Mouse (Mus musculus): ENCODE data around the gene Atad1. TPM values are rescaled to one million over a fixed set of nuclear protein-coding genes. Genes with fewer than 3 reads are reported as not detected.
"Not testable (repeated sequence)": the region's sequence is repeated elsewhere in the genome, so short reads cannot be mapped to it uniquely, and the experiment has no call there.

Atad1 gene
- polyA plus RNA-seq, 1 experiment from 2014 or later: 65.0 TPM

- no peaks in the 10 kb centered on the region for H3K9me3 ChIP-seq (ENCODE audit: control insufficient read depth, low read length)
- peaks cover 32% of the 10 kb centered on the region for H3K36me3 ChIP-seq (ENCODE audit: control insufficient read depth, insufficient read depth, low read length)
- no peaks in the 10 kb centered on the region for H3K27me3 ChIP-seq (ENCODE audit: control insufficient read depth, insufficient read depth, low read length)
- ATAC-seq (ENCODE audit: insufficient number of reproducible peaks, insufficient read depth, low FRiP score, low read depth): no peak
- peaks cover 0 to 8% of the 10 kb centered on the region in 2 experiments; a peak in 2 of 4 replicates for H3K4me1 ChIP-seq (ENCODE audit: control insufficient read depth in 2 of 2, insufficient read depth in 2 of 2, low read length in 2 of 2)
- no peak overlapping the region for H3K4me3 ChIP-seq (ENCODE audit: control insufficient read depth in 1 of 2, insufficient read depth in 1 of 2, low read depth in 1 of 2, low read length in 2 of 2)
- no peak overlapping the region for H3K27ac ChIP-seq (replicated peaks in 1 of 2; ENCODE audit: control insufficient read depth in 1 of 2, insufficient read depth in 1 of 2, low read depth in 2 of 2, low read length in 2 of 2)
- no peak overlapping the region for H3K9ac ChIP-seq (ENCODE audit: low read length)
- WGBS: 80% methylated on average over 5 of the region's 5 CpGs
- H3K4me2 ChIP-seq (ENCODE audit: low read length): no peak overlapping the region
Observed at GRCm38 (mm10) chr19:32708996-32709395, 30.6 kb downstream of the Atad1 start.

GRCm38 (mm10) chr19:32702191-32702590, 37.4 kb downstream of the Atad1 start:
- H3K4me1 ChIP-seq (ENCODE audit: control insufficient read depth in 2 of 2, insufficient read depth in 2 of 2, low read length in 2 of 2): no peaks in the 10 kb centered on the region
- no peak overlapping the region for H3K4me2 ChIP-seq (ENCODE audit: low read length)
- H3K36me3 ChIP-seq (ENCODE audit: control insufficient read depth, insufficient read depth, low read length): peaks cover 87% of the 10 kb centered on the region
- 83% methylated on average over 3 of the region's 3 CpGs for WGBS
- no peak overlapping the region for H3K9ac ChIP-seq (ENCODE audit: low read length)
- H3K27me3 ChIP-seq (ENCODE audit: control insufficient read depth, insufficient read depth, low read length): no peaks in the 10 kb centered on the region
- ATAC-seq (ENCODE audit: insufficient number of reproducible peaks, insufficient read depth, low FRiP score, low read depth): no peak
- no peak overlapping the region for H3K4me3 ChIP-seq (ENCODE audit: control insufficient read depth in 1 of 2, insufficient read depth in 1 of 2, low read depth in 1 of 2, low read length in 2 of 2)
- H3K9me3 ChIP-seq (ENCODE audit: control insufficient read depth, low read length): no peaks in the 10 kb centered on the region
- no peak overlapping the region for H3K27ac ChIP-seq (replicated peaks in 1 of 2; ENCODE audit: control insufficient read depth in 1 of 2, insufficient read depth in 1 of 2, low read depth in 2 of 2, low read length in 2 of 2)

- ATAC-seq (ENCODE audit: insufficient number of reproducible peaks, insufficient read depth, low FRiP score, low read depth): no peak
- H3K27ac ChIP-seq (replicated peaks in 1 of 2; ENCODE audit: control insufficient read depth in 1 of 2, insufficient read depth in 1 of 2, low read depth in 2 of 2, low read length in 2 of 2): no peak overlapping the region
- no peak overlapping the region for H3K4me3 ChIP-seq (ENCODE audit: control insufficient read depth in 1 of 2, insufficient read depth in 1 of 2, low read depth in 1 of 2, low read length in 2 of 2)
- no peaks in the 10 kb centered on the region for H3K9me3 ChIP-seq (ENCODE audit: control insufficient read depth, low read length)
- no peaks in the 10 kb centered on the region for H3K27me3 ChIP-seq (ENCODE audit: control insufficient read depth, insufficient read depth, low read length)
- H3K36me3 ChIP-seq (ENCODE audit: control insufficient read depth, insufficient read depth, low read length): peaks cover 93% of the 10 kb centered on the region
- no peak overlapping the region for H3K9ac ChIP-seq (ENCODE audit: low read length)
- WGBS: 88% methylated on average over 2 of the region's 2 CpGs
- H3K4me2 ChIP-seq (ENCODE audit: low read length): no peak overlapping the region
- H3K4me1 ChIP-seq (ENCODE audit: control insufficient read depth in 2 of 2, insufficient read depth in 2 of 2, low read length in 2 of 2): no peaks in the 10 kb centered on the region
Observed at GRCm38 (mm10) chr19:32696674-32697073, 42.9 kb downstream of the Atad1 start.

- no peaks in the 10 kb centered on the region for H3K27me3 ChIP-seq (ENCODE audit: control insufficient read depth, insufficient read depth, low read length)
- no peaks in the 10 kb centered on the region for H3K9me3 ChIP-seq (ENCODE audit: control insufficient read depth, low read length)
- WGBS: 63% methylated on average over 6 of the region's 6 CpGs
- H3K4me1 ChIP-seq (ENCODE audit: control insufficient read depth in 2 of 2, insufficient read depth in 2 of 2, low read length in 2 of 2): no peaks in the 10 kb centered on the region
- no peak for ATAC-seq (ENCODE audit: insufficient number of reproducible peaks, insufficient read depth, low FRiP score, low read depth)
- H3K4me3 ChIP-seq (ENCODE audit: control insufficient read depth in 1 of 2, insufficient read depth in 1 of 2, low read depth in 1 of 2, low read length in 2 of 2): no peak overlapping the region
- H3K36me3 ChIP-seq (ENCODE audit: control insufficient read depth, insufficient read depth, low read length): peaks cover 76% of the 10 kb centered on the region
- H3K9ac ChIP-seq (ENCODE audit: low read length): no peak overlapping the region
- H3K4me2 ChIP-seq (ENCODE audit: low read length): no peak overlapping the region
- H3K27ac ChIP-seq (replicated peaks in 1 of 2; ENCODE audit: control insufficient read depth in 1 of 2, insufficient read depth in 1 of 2, low read depth in 2 of 2, low read length in 2 of 2): no peak overlapping the region
Observed at GRCm38 (mm10) chr19:32689724-32690123, 49.9 kb downstream of the Atad1 start.

- WGBS: 63% methylated on average over 3 of the region's 3 CpGs
- not testable (repeated sequence) for H3K4me2 ChIP-seq (ENCODE audit: low read length); H3K4me1 ChIP-seq (ENCODE audit: control insufficient read depth in 2 of 2, insufficient read depth in 2 of 2, low read length in 2 of 2); H3K9me3 ChIP-seq (ENCODE audit: control insufficient read depth, low read length); H3K27ac ChIP-seq (replicated peaks in 1 of 2; ENCODE audit: control insufficient read depth in 1 of 2, insufficient read depth in 1 of 2, low read depth in 2 of 2, low read length in 2 of 2); ATAC-seq (ENCODE audit: insufficient number of reproducible peaks, insufficient read depth, low FRiP score, low read depth); H3K4me3 ChIP-seq (ENCODE audit: control insufficient read depth in 1 of 2, insufficient read depth in 1 of 2, low read depth in 1 of 2, low read length in 2 of 2); H3K27me3 ChIP-seq (ENCODE audit: control insufficient read depth, insufficient read depth, low read length); H3K9ac ChIP-seq (ENCODE audit: low read length)
- peaks cover 70% of the 10 kb centered on the region for H3K36me3 ChIP-seq (ENCODE audit: control insufficient read depth, insufficient read depth, low read length)
Observed at GRCm38 (mm10) chr19:32688227-32688626, 51.4 kb downstream of the Atad1 start.

GRCm38 (mm10) chr19:32687721-32688120, 51.9 kb downstream of the Atad1 start:
- Histone ChIP-seq H3K36me3 (ENCODE audit: control insufficient read depth, insufficient read depth, low read length) (peaks cover 70% of the 10 kb centered on the region), H3K4me2 (ENCODE audit: low read length) (no peak overlapping the region), H3K9ac (ENCODE audit: low read length) (no peak overlapping the region), H3K27ac (replicated peaks in 1 of 2; ENCODE audit: control insufficient read depth in 1 of 2, insufficient read depth in 1 of 2, low read depth in 2 of 2, low read length in 2 of 2) (no peak overlapping the region), H3K9me3 (ENCODE audit: control insufficient read depth, low read length) (no peaks in the 10 kb centered on the region), H3K4me3 (ENCODE audit: control insufficient read depth in 1 of 2, insufficient read depth in 1 of 2, low read depth in 1 of 2, low read length in 2 of 2) (no peak overlapping the region), H3K27me3 (ENCODE audit: control insufficient read depth, insufficient read depth, low read length) (no peaks in the 10 kb centered on the region), H3K4me1 (ENCODE audit: control insufficient read depth in 2 of 2, insufficient read depth in 2 of 2, low read length in 2 of 2) (no peaks in the 10 kb centered on the region)
- no peak for ATAC-seq (ENCODE audit: insufficient number of reproducible peaks, insufficient read depth, low FRiP score, low read depth)
- WGBS: 81% methylated on average over 5 of the region's 5 CpGs

GRCm38 (mm10) chr19:32683081-32683480, 56.5 kb downstream of the Atad1 start:
- 92% methylated on average over 5 of the region's 5 CpGs for whole genome bisulfite sequencing
- H3K4me2 ChIP-seq (ENCODE audit: low read length): no peak overlapping the region
- no peaks in the 10 kb centered on the region for H3K9me3 ChIP-seq (ENCODE audit: control insufficient read depth, low read length)
- peaks cover 79% of the 10 kb centered on the region for H3K36me3 ChIP-seq (ENCODE audit: control insufficient read depth, insufficient read depth, low read length)
- no peaks in the 10 kb centered on the region for H3K4me1 ChIP-seq (ENCODE audit: control insufficient read depth in 2 of 2, insufficient read depth in 2 of 2, low read length in 2 of 2)
- no peak overlapping the region for H3K9ac ChIP-seq (ENCODE audit: low read length)
- no peak overlapping the region for H3K4me3 ChIP-seq (ENCODE audit: control insufficient read depth in 1 of 2, insufficient read depth in 1 of 2, low read depth in 1 of 2, low read length in 2 of 2)
- H3K27ac ChIP-seq (replicated peaks in 1 of 2; ENCODE audit: control insufficient read depth in 1 of 2, insufficient read depth in 1 of 2, low read depth in 2 of 2, low read length in 2 of 2): no peak overlapping the region
- no peak for ATAC-seq (ENCODE audit: insufficient number of reproducible peaks, insufficient read depth, low FRiP score, low read depth)
- H3K27me3 ChIP-seq (ENCODE audit: control insufficient read depth, insufficient read depth, low read length): no peaks in the 10 kb centered on the region

- H3K4me2 ChIP-seq (ENCODE audit: low read length): no peak overlapping the region
- no peak overlapping the region for H3K9ac ChIP-seq (ENCODE audit: low read length)
- no peak overlapping the region for H3K27ac ChIP-seq (replicated peaks in 1 of 2; ENCODE audit: control insufficient read depth in 1 of 2, insufficient read depth in 1 of 2, low read depth in 2 of 2, low read length in 2 of 2)
- H3K27me3 ChIP-seq (ENCODE audit: control insufficient read depth, insufficient read depth, low read length): no peaks in the 10 kb centered on the region
- WGBS: 91% methylated on average over 2 of the region's 2 CpGs
- H3K9me3 ChIP-seq (ENCODE audit: control insufficient read depth, low read length): no peaks in the 10 kb centered on the region
- H3K36me3 ChIP-seq (ENCODE audit: control insufficient read depth, insufficient read depth, low read length): peaks cover 79% of the 10 kb centered on the region
- H3K4me3 ChIP-seq (ENCODE audit: control insufficient read depth in 1 of 2, insufficient read depth in 1 of 2, low read depth in 1 of 2, low read length in 2 of 2): no peak overlapping the region
- ATAC-seq (ENCODE audit: insufficient number of reproducible peaks, insufficient read depth, low FRiP score, low read depth): no peak
- H3K4me1 ChIP-seq (ENCODE audit: control insufficient read depth in 2 of 2, insufficient read depth in 2 of 2, low read length in 2 of 2): no peaks in the 10 kb centered on the region
Observed at GRCm38 (mm10) chr19:32680894-32681293, 58.7 kb downstream of the Atad1 start.

Data from heart, embryonic 14.5 days (tissue).